Mouse (Mus musculus): ENCODE measurements around the gene Ddah2. TPM values are rescaled to one million over a fixed set of nuclear protein-coding genes. Genes with fewer than 3 reads are reported as not detected.

Gene Ddah2
- polyA plus RNA-seq, 1 experiment from 2014 or later: 168 TPM

DNA sequence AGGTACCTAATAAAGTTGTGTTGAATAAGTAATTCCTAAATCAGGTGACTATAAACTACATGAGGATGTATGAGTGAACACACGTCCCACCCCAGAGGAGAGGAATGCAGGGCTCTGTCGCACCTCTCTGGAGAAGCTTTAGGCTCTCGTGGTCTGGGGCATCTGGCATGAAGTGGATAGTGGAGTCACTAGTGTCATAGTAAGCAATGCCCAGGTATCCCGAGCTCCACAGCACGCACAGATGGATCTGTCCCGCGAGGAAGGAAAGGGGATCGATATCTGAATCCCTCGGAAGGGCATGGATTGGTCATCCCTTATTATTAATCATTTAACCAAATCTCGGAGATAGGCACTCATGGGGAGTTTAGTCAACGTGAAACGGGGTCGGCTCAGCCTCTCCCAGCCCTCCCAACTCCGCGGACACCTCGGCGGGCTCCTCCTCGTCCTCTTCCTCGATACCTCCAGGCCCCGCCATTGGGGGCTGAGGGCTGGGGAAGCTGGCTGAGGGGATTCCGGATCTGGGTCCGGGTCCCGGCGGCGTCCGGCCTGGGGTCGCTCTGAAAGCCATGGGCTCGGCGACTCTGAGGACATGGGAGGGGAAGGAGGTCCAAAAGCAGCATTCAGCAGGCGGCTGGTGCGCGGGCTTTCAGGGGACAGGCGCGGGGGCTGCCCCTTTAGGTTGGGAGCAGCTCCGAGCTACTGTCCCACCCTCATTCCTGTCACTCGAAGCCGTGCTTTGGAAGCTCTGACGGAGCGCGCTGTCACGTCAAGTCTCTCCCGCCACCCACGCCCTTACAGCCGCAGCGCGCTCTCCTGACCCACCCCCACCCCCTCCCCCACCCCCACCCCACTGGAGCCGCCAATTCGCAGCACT is 12.8 kb upstream of the Ddah2 start:
- peak overlapping the region; percentile 95 for H3K27ac ChIP-seq
- H3K4me2 ChIP-seq: peak overlapping the region; percentile 99
- WGBS: 3% methylated on average over 48 of the region's 48 CpGs
- peak overlapping the region; percentile 72 for H3K4me3 ChIP-seq
- no peak for ATAC-seq (replicated peaks; ENCODE audit: insufficient number of reproducible peaks, insufficient read depth, low FRiP score, low read depth)
- H3K4me1 ChIP-seq (replicated peaks): peaks cover 45% of the 10 kb centered on the region
- no peaks in the 10 kb centered on the region for H3K36me3 ChIP-seq
- H3K9me3 ChIP-seq (replicated peaks): no peaks in the 10 kb centered on the region
- H3K27me3 ChIP-seq: no peaks in the 10 kb centered on the region
- H3K9ac ChIP-seq: peak overlapping the region; percentile 88

DNA sequence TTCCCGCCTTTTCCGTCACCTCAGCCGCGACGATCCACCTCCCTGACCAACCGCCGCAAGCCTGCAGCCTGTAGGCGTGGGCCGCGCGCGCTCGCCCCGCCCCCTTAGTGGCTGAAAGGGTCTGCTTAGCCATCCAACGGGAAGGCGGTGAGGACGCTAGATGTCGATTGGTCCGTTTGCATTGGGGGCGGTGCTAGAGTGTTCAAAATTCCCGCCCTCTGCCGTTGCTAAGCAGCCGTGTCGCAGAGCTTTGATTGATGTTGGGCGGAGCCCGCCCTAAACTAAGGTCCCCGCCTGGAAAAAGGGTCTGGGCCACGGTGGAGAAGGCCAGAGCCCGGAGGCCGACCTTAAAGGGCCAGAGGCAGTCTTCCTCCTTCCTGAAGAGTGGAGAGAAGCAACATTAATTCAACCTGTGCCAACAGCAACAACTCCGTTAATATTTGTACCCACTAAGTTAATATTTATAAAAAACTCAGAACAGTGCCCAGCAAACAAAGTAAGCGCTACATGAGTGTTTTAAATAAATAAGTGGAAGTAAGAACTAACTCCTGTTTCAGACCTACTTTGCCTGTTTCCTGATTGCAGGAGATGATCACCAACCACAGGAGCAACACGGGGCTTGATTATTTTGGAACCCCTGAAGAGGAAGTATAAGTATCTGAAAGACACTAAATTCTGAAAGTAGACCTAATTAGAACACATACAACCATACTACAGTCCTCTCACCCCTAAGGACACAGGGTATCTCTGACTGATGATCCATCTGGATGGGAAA is 12.0 kb upstream of the Ddah2 start, which contains the start of gene Msh5:
Gene Msh5, minus strand, starts transcription at position 65 of the 775 bp plus-strand sequence.
- Histone ChIP-seq H3K27ac (peak within 1 kb of the TSS; percentile 98), H3K4me2 (peak within 1 kb of the TSS; percentile 99), H3K36me3 (no peaks in the 10 kb centered on the region), H3K27me3 (no peaks in the 10 kb centered on the region), H3K4me3 (peak within 1 kb of the TSS; percentile 72), H3K9me3 (replicated peaks) (no peaks in the 10 kb centered on the region), H3K9ac (peak within 1 kb of the TSS; percentile 88), H3K4me1 (replicated peaks) (peaks cover 49% of the 10 kb centered on the region)
- ATAC-seq (replicated peaks; ENCODE audit: insufficient number of reproducible peaks, insufficient read depth, low FRiP score, low read depth): peak; percentile 94
- WGBS: 2% methylated on average over 33 of the region's 33 CpGs

DNA sequence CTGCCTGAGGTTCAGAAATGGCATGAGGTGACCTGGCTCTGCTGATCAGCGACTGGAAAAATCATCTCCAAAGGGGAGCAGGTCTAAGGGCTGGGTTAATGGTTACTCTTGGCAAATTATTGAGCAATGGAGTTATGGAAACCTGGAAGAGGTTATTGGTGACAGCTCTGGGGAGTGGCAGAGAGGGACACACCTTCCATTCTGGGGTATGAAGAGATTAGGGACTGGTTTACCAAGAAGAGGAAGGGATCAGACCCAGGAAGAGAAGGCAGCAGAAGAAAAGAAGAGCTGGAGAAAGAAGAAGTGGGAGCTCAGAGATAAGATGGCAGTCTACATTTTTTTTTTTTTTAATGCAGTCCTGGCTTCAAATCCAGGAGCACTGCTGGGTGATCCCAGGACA is 11.1 kb upstream of the Ddah2 start:
- 37% methylated on average over 1 of the region's 1 CpGs for WGBS
- Histone ChIP-seq H3K27ac (peak overlapping the region; percentile 98), H3K9me3 (replicated peaks) (no peaks in the 10 kb centered on the region), H3K36me3 (peaks cover 5% of the 10 kb centered on the region; the same call in 1 of the 2 replicates), H3K4me1 (replicated peaks) (peaks cover 57% of the 10 kb centered on the region), H3K9ac (peak overlapping the region; percentile 27; the same call in 1 of the 2 replicates), H3K27me3 (no peaks in the 10 kb centered on the region), H3K4me3 (0 out of 2 replicates have a peak overlapping the region, but pooled peaks have one; percentile 4), H3K4me2 (peak overlapping the region; percentile 76)
- ATAC-seq (replicated peaks; ENCODE audit: insufficient number of reproducible peaks, insufficient read depth, low FRiP score, low read depth): no peak

DNA sequence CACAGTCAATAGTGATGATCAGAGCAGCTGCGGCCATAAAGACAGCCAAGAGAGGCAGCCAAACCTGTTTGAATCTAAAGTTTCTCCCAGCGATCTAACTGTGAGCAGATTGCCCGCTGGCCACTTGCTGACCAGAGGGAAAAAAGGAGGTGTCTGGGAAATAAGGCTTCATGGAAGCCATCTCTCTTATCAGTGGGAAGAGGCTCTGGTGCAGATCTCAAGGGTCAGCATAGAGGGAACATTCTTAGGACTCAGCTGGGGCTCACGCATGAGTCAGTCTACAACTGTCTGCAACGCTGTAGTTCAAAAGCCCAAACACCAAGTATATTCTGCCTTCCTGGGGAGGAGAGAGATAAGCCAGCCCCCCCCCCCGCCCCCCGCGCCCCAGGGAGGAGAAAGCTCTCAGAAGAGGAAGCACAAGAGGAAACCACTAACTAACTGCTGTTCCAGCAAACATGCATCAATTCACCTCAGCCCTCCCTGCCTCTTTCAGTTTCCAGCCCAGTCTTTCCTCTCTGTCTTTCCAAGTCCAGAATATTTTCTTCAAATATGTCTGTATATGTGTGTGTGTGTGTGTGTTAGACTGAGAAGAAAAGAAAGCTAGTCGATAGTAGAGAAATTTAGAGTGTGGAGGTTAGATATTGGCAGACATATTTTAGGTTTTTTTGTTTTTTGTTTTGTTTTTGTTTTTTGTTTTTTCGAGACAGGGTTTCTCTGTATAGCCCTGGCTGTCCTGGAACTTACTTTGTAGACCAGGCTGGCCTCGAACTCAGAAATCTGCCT is 10.5 kb upstream of the Ddah2 start:
- Histone ChIP-seq H3K27me3 (no peaks in the 10 kb centered on the region), H3K27ac (peak overlapping the region; percentile 98), H3K4me1 (replicated peaks) (peaks cover 60% of the 10 kb centered on the region), H3K4me2 (peak overlapping the region; percentile 76), H3K36me3 (peaks cover 12% of the 10 kb centered on the region; the same call in 1 of the 2 replicates), H3K4me3 (0 out of 2 replicates have a peak overlapping the region, but pooled peaks have one; percentile 4), H3K9ac (peak overlapping the region; percentile 27; the same call in 1 of the 2 replicates), H3K9me3 (replicated peaks) (no peaks in the 10 kb centered on the region)
- 21% methylated on average over 11 of the region's 11 CpGs for WGBS
- no peak for ATAC-seq (replicated peaks; ENCODE audit: insufficient number of reproducible peaks, insufficient read depth, low FRiP score, low read depth)

DNA sequence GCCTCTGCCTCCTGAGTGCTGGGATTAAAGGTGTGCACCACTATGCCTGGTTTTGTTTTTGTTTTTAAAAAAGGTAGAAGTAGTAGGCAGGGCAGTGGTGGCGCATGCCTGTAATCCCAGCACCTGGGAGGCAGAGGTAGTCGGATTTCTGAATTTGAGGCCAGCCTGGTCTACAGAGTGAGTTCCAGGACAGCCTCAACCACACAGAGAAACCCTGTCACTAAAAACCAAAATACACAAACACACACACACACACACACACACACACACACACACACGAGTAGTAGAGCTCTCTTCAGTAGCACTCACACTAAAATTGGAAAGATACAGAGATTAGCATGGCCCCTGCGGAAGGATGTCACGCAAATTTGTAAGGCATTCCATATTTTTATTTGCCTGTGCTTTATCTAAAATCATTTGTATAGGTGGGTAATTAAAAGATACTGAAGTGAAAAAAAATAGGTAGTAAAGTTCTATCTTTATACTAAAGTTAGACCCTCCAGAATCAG is 9.8 kb upstream of the Ddah2 start:
- Histone ChIP-seq H3K9ac (no peak overlapping the region), H3K4me1 (replicated peaks) (peaks cover 64% of the 10 kb centered on the region), H3K9me3 (replicated peaks) (no peaks in the 10 kb centered on the region), H3K27me3 (no peaks in the 10 kb centered on the region), H3K36me3 (peaks cover 18% of the 10 kb centered on the region), H3K4me2 (peak overlapping the region; percentile 76), H3K4me3 (peak overlapping the region; percentile 73), H3K27ac (peak overlapping the region; percentile 98)
- ATAC-seq (replicated peaks; ENCODE audit: insufficient number of reproducible peaks, insufficient read depth, low FRiP score, low read depth): no peak
- 62% methylated on average over 5 of the region's 5 CpGs for WGBS

DNA sequence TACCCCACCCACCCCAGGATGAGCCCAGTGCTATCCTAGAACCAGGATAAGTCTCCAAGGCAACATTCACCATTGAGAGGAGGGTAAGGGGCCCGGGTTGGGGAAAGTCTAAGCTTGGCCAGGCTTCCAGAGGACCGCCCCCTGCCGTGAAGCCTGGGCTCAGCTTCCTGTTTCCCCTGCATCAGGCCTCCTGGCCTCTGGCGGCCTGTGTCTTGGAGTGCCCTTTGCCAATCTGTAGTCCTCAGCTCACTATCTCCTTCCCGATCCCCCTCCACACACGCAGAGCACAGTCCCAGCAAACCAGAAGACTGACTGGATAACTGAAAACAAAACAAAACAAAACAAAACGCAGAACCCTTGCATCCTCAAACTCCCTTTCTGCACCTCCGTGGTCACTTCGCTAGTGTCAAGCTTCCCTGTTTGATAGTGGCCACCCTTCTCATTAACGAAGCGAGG is 9.2 kb upstream of the Ddah2 start, which contains the start of gene Clic1:
Gene Clic1, plus strand, starts transcription at position 406 of the 456 bp plus-strand sequence.
- H3K36me3 ChIP-seq: peaks cover 24% of the 10 kb centered on the region

DNA sequence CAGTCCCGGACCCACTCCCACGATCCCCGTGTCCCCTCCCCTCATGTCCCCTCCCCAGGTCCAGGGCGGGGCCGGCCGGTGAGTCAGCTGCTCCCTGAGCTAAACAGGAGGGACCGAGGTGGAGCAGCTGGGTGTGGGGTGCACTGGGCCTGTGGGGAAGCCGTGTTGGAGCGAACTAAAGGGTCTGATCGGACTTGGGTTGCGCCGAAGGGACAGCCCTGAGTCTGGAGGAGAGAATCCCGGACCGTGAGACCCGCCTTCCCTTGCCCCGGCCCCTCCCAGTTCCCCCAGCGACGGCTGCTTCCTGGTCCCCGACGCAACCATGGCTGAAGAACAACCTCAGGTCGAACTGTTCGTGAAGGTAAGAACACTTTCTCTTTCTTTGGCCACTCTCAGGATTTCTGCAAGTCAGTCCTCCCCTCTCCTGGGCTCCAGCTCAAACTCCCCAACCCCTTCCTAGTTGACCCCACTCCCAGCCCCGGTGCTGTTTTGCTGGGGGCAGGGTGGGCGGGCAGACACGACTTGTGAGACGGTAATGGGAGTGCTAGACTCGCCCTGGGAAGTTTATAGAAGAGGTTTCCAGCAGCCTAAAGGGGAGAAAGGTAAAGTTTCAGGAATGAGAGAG is 8.6 kb upstream of the Ddah2 start:
- WGBS: under 1% methylated on average over 27 of the region's 27 CpGs
- Histone ChIP-seq H3K27ac (peak overlapping the region; percentile 98), H3K4me3 (peak overlapping the region; percentile 73), H3K36me3 (peaks cover 30% of the 10 kb centered on the region), H3K9ac (peak overlapping the region; percentile 76), H3K4me1 (replicated peaks) (peaks cover 58% of the 10 kb centered on the region), H3K4me2 (peak overlapping the region; percentile 76), H3K27me3 (no peaks in the 10 kb centered on the region), H3K9me3 (replicated peaks) (no peaks in the 10 kb centered on the region)
- peak; percentile 15 for ATAC-seq (replicated peaks; ENCODE audit: insufficient number of reproducible peaks, insufficient read depth, low FRiP score, low read depth)

More for the DNA sequence above, 9.2 kb upstream of the Ddah2 start, which contains the start of gene Clic1:
- H3K4me3 ChIP-seq: peak within 1 kb of the TSS; percentile 73
- no peaks in the 10 kb centered on the region for H3K27me3 ChIP-seq
- ATAC-seq (replicated peaks; ENCODE audit: insufficient number of reproducible peaks, insufficient read depth, low FRiP score, low read depth): peak; percentile 36
- peaks cover 65% of the 10 kb centered on the region for H3K4me1 ChIP-seq (replicated peaks)
- WGBS: 2% methylated on average over 11 of the region's 11 CpGs
- peak within 1 kb of the TSS; percentile 76 for H3K9ac ChIP-seq
- H3K27ac ChIP-seq: peak within 1 kb of the TSS; percentile 98
- no peaks in the 10 kb centered on the region for H3K9me3 ChIP-seq (replicated peaks)
- H3K4me2 ChIP-seq: peak within 1 kb of the TSS; percentile 76

DNA sequence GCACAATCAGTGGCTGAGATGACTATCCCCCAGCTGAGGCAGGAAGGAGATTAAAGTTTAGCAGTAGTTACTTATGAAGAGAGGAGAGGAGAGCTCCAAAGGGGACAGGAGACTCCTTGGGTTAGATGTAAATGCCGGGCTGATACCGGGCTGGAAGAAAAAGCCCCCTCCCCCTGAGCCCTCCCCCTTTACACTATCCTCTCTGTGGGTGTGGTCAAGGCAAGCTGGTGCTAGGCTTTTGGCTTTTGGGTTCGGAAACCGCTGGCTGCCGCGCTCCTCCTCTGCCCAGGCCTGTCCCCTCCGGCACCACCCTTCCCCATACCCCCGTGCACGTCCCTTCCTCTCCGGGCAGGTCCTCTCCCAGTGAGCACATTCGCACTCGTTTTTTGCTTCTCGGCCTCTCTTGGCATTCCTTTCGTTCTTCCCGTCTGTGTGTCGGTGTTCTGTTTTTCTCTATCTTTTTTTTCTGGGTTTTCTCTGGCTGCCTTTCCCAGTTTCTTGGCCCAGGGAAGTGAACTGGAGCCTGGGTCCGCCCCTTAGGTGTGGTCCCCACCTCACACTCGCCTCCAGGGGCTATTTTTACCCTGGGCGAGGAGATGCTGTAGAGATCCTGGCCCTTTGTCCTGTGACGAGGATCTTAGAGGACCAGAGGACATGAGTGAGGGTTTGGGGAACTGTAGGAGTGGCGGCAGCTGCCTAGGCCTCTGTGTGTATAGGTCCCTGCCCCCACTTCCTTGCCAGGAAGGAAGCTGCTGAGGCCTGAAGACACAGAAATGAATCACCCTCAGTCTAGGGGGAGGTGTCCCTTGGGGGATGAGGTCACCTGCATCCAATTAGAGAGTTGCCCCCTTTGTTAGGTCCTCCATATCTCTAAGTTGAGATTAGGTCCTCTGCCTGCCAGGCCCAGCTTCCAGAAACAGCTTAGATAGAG is 7.4 kb upstream of the Ddah2 start:
- peak overlapping the region; percentile 73 for H3K4me3 ChIP-seq
- peaks cover 52% of the 10 kb centered on the region for H3K4me1 ChIP-seq (replicated peaks)
- peaks cover 42% of the 10 kb centered on the region for H3K36me3 ChIP-seq
- peak; percentile 71 for ATAC-seq (replicated peaks; ENCODE audit: insufficient number of reproducible peaks, insufficient read depth, low FRiP score, low read depth)
- WGBS: under 1% methylated on average over 21 of the region's 21 CpGs
- peak overlapping the region; percentile 98 for H3K27ac ChIP-seq
- H3K9ac ChIP-seq: peak overlapping the region; percentile 80
- H3K27me3 ChIP-seq: no peaks in the 10 kb centered on the region
- H3K4me2 ChIP-seq: peak overlapping the region; percentile 76
- no peaks in the 10 kb centered on the region for H3K9me3 ChIP-seq (replicated peaks)

DNA sequence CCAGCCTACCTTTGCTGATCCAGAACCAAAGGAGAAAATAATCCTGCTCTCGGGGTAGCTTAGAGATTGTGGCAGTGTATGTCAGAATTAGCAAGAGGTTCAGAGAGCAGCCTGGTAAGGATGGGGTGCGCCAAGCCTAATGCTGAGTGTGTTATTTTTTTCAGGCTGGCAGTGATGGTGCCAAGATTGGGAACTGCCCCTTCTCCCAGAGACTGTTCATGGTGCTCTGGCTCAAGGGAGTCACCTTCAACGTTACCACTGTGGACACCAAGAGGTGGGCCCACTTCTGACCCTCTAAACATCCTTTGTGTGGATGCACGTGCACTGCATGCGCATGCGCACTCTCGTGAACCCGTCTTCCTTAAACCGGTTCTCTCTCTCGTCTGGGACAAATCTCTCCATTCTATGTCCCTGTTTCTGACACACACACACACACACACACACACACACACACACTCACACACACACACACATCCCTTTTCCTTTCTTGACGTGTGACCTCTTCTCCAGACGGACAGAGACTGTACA is 6.5 kb upstream of the Ddah2 start:
- H3K36me3 ChIP-seq: peaks cover 48% of the 10 kb centered on the region
- ATAC-seq (replicated peaks; ENCODE audit: insufficient number of reproducible peaks, insufficient read depth, low FRiP score, low read depth): no peak
- WGBS: 55% methylated on average over 12 of the region's 12 CpGs
- H3K4me2 ChIP-seq: peak overlapping the region; percentile 76
- H3K9ac ChIP-seq: peak overlapping the region; percentile 80
- H3K27me3 ChIP-seq: no peaks in the 10 kb centered on the region
- peak overlapping the region; percentile 98 for H3K27ac ChIP-seq
- no peaks in the 10 kb centered on the region for H3K9me3 ChIP-seq (replicated peaks)
- peak overlapping the region; percentile 73 for H3K4me3 ChIP-seq
- peaks cover 46% of the 10 kb centered on the region for H3K4me1 ChIP-seq (replicated peaks)

All from heart, embryonic 15.5 days (tissue).